Mouse (Mus musculus) Patski (cell line): ENCODE measurements around the gene Dnttip1. TPM values are rescaled to one million over a fixed set of nuclear protein-coding genes. Genes with fewer than 3 reads are reported as not detected.

Experiments used
- ATAC-seq: fragments of 100-300 bp; one replicate; pipeline ENCODE4 v1.8.0; 2021
- CTCF ChIA-PET: fragments of 350-600 bp; sonication (Branson Sonifier 250); formaldehyde crosslinking; loops from one replicate; lab custom pipeline; 2022; ENCODE audit warnings: inconsistent platforms; lab: Charles Lee
- POLR2A ChIA-PET: fragments of 350-600 bp; sonication (Branson Sonifier 250); formaldehyde crosslinking; loops from one replicate; lab custom pipeline; 2022; ENCODE audit warnings: antibody characterized with exemption, inconsistent platforms; lab: Charles Lee
- DNase-seq: peaks from one replicate; pipeline ENCODE4 v3.0.0-alpha.2; 2011; ENCODE audit warnings: low read depth, low spot score
- H3K27me3 ChIP-seq: fragments of 371-371 bp; one replicate; pipeline ENCODE4 v1.5.1; 2021
- CTCF ChIP-seq: fragments of 100-300 bp; IDR thresholded peaks from one replicate; pipeline ENCODE4 v1.5.1; 2021
- in situ Hi-C: fragments of 300-500 bp; cut with MboI; formaldehyde crosslinking; loops from 3 replicates; pipeline ENCODE4 v1.11.1; 2018; ENCODE audit warnings: low pct_unique_long_range_greater_than_20kb, mixed read lengths
- polyA plus RNA-seq: library from polyadenylated mRNA; unstranded; gene quantifications from one replicate; pipeline ENCODE4 v1.2.3, GENCODE M21; 2021

Gene Dnttip1
- polyA plus RNA-seq, 1 experiment from 2014 or later, result 49.8 TPM

DNA sequence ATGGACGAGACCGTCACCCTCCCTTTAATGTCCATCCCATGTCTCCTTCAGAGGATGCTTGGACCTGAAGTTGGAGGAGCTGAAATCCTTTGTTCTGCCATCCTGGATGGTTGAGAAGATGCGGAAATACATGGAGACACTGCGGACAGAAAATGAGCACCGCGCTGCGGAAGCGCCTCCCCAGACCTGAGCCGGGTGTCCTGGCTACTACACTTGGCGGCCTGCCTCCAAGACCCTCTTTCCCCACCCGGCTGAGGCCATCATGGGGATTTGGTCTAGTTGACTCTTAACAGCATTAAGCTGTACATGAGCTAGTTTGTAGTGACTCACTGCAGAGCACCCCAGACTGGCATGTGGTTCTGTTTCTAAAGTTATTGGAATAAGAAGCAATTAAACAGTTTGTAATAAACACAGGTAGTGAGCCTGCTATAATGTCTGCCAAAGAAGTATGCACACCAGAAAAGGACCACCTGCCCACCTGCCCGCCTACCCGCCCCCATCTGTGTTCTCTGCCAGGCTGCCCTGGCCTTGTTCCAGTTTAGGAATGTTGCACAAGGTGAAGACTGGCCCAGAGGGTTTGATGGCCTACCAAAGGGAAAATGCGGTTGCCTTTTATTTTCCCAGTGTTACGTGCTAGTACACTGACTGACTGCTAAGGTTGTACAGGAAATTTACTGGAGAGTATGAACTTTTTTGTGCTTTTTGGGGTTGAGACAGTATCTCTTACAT, 22.2 kb downstream of the Dnttip1 start:
- in situ Hi-C loops, result no loop called here
- H3K27me3 ChIP-seq, result no peaks in the 10 kb centered on the region
- no peak for DNase-seq
- ChIA-PET CTCF (interaction anchor here (1.1 kb wide), 1 partner anchor 16 kb away, joined by 4 read pairs; no protein-coding TSS in a partner anchor), POLR2A (interaction anchor here (0.8 to 2.1 kb wide), 2 partner anchors 9 to 127 kb away, joined by 4 to 5 read pairs; no protein-coding TSS in a partner anchor)
- no peak for TF ChIP-seq CTCF
- no peak for ATAC-seq

DNA sequence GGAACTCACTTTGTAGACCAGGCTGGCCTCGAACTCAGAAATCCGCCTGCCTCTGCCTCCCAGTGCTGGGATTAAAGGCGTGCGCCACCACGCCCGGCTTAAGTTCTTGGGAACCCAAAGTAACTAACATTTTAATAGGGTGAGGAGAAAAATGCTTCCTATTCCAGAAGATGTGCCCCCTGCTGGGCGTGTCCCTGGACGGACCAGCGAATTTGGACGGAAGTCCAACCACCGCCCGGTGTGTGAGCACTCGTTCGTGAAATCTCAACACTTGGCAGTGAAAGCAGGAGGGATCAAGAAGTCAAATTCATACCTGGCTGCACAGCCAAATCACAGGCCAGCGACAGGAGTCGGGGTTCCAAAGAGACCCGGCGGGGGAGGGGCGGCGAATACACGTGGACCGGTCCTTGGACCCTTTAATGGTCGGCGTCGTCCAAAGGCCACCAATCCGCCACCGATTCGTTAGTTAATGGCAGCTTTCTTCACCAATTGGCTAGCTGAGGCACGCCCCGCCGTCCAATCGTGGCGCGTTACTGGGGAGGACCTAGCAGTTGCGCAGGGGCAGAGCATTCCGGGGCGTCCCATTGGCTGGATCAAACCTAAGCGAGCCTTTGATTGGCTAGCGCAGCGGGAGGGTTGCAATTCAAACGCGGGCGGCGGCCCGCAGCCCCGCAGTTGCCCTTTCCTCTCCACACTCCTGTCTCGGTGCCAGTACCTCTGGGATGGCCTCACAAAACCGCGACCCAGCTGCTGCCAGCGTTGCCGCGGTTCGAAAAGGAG, 23.7 kb downstream of the Dnttip1 start, which contains the start of gene Ube2c:
Ube2c (plus strand) TSS at position 641 of the 780 bp plus-strand sequence.
- peak; percentile 99 for ATAC-seq
- in situ Hi-C loops, result no loop called here
- TF ChIP-seq CTCF, result no peak
- no peaks in the 10 kb centered on the region for H3K27me3 ChIP-seq
- POLR2A ChIA-PET, result interaction anchor here (0.6 to 1.1 kb wide), 4 partner anchors 11 to 302 kb away, joined by 3 to 4 read pairs (median 3); no protein-coding TSS in a partner anchor
- peak; percentile 95 for DNase-seq
- CTCF ChIA-PET, result interaction anchor here (1.1 kb wide), 1 partner anchor 15 kb away, joined by 4 read pairs; no protein-coding TSS in a partner anchor

DNA sequence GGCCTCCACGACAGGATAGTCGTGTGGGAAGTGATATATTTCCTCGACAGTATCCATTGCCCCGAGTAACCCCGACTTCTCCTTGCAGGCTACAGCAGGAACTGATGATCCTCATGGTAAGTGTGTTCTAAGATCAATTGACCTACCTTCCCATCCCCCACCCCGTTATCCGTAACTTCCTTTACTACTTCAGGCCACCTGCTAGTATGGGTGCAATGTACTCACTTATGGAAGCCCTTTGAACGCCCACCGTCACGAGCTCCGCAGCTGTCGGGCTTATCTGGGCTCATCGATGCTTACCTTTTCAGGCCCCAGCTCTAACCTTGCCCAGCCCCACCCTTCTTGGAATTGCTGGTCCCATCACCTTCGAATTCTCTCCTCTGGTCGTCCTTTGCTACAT, 24.5 kb downstream of the Dnttip1 start:
- DNase-seq, result no peak
- no peaks in the 10 kb centered on the region for H3K27me3 ChIP-seq
- ATAC-seq, result no peak
- POLR2A ChIA-PET, result interaction anchor here (1.1 kb wide), 1 partner anchor 24 kb away, joined by 3 read pairs; no protein-coding TSS in a partner anchor
- no peak for TF ChIP-seq CTCF
- in situ Hi-C loops, result no loop called here
- CTCF ChIA-PET, result no interaction called here

DNA sequence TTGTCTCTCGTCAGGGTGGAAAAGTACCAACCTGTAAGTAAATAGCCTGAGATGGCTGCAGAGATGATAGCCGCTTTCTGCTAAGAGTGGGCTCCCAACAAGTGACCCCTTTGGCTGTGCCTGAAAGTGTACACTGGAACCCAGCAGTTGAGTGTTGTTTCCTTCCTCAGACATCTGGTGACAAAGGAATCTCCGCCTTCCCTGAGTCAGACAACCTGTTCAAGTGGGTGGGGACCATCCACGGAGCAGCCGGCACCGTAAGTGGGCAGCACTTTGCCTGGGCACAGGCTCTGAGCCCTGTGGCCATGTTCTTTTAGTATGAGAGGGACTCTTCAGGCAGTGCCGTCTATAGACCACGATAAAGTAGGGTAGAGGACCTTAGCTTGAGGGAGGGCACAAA, 25.3 kb downstream of the Dnttip1 start:
- H3K27me3 ChIP-seq, result no peaks in the 10 kb centered on the region
- no peak for ATAC-seq
- no peak for DNase-seq
- TF ChIP-seq CTCF, result no peak
- ChIA-PET CTCF (no interaction called here), POLR2A (interaction anchor here (1.8 kb wide), 1 partner anchor 22 kb away, joined by 5 read pairs; no protein-coding TSS in a partner anchor)
- in situ Hi-C loops, result no loop called here

DNA sequence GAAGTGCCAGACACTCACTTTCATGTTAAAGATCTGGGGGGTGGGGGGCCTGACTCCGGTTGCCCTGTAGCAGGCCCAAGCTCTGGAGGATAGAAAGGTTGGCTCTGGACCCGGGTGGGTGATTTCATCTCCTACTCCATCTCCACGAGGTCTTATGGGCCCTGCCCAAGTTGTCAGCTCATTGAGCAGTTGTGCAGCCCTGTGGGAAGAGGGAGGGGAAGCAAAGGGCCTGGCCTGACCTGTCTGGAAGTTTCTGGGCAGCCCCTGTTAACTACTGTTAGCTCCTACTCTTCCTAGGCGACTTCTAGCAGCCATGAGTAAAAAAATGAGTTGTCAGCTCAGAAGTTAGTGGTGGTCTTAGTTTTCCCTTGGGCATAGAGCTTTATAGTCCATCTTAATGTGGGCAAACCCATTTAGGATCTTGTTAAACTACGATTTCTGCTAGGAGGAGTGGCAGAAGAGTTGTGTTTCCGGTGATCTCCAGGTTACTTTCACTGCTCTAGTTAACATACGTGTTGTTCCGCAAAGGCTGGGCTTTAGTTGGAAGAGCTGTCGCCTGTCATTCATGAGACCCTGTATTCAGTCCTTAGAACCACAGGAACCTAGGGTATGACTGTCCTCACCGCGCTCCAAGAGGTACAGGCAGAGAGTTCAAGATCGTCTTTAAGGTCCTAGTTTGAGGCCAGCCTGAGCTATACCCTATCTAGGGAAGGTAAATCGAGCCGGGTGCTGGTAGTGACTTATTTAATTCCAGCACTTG, 27.6 kb downstream of the Dnttip1 start:
- POLR2A ChIA-PET, result no interaction called here
- no peak for ATAC-seq

DNA sequence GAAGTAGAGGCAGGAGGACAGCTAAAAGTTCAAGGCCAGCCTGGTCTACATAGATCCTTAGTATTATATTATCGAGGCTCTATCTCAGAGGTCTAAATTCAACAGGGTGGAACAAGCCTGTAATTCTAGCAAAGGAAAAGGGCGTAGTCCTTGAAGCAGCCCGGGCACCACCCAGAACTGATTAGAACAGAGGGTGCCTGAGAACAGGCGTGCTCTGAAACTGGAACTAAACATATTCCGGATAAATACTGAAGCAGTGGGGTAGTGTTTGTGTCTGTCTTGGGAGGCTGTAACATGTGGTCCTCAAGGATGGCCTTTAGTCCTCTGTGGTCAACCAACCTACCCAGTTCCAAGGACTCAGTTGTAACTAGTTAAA, 28.2 kb downstream of the Dnttip1 start:
- H3K27me3 ChIP-seq, result no peaks in the 10 kb centered on the region
- no peak for ATAC-seq
- CTCF ChIA-PET, result interaction anchor here (1.0 to 1.6 kb wide), 2 partner anchors 10 to 20 kb away, joined by 3 to 9 read pairs; no protein-coding TSS in a partner anchor
- no peak for TF ChIP-seq CTCF
- in situ Hi-C loops, result no loop called here
- DNase-seq, result no peak
- POLR2A ChIA-PET, result no interaction called here

More for the DNA sequence above, 27.6 kb downstream of the Dnttip1 start:
- in situ Hi-C loops, result no loop called here
- CTCF ChIA-PET, result interaction anchor here (1.0 to 1.6 kb wide), 3 partner anchors 11 to 21 kb away, joined by 3 to 9 read pairs (median 4); no protein-coding TSS in a partner anchor
- DNase-seq, result no peak
- no peak for TF ChIP-seq CTCF
- no peaks in the 10 kb centered on the region for H3K27me3 ChIP-seq

DNA sequence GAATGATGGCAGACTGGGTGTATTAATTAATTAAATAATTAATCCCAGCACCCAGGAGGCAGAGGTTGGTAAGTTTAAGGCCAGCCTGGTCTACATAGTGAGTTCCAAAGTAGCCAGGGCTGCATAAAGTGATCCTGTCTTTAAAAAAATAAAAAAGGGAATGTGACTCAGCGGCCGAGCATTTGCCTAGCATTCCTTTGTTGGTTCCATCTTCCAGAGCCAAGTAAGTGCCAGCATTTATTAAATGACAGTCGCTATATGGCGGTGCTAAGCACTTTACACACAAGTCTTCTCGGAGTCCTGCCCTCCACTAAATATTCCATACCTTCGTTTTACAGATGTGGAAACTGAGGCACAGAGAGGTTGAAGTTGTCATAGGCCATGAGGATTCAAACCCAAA, 30.3 kb downstream of the Dnttip1 start:
- no peak for ATAC-seq
- in situ Hi-C loops, result no loop called here
- no peaks in the 10 kb centered on the region for H3K27me3 ChIP-seq
- ChIA-PET POLR2A (interaction anchor here (1.4 kb wide), 1 partner anchor 8 kb away, joined by 5 read pairs; no protein-coding TSS in a partner anchor), CTCF (interaction anchor here (0.9 kb wide), 1 partner anchor 18 kb away, joined by 3 read pairs; no protein-coding TSS in a partner anchor)
- TF ChIP-seq CTCF, result no peak
- DNase-seq, result no peak

DNA sequence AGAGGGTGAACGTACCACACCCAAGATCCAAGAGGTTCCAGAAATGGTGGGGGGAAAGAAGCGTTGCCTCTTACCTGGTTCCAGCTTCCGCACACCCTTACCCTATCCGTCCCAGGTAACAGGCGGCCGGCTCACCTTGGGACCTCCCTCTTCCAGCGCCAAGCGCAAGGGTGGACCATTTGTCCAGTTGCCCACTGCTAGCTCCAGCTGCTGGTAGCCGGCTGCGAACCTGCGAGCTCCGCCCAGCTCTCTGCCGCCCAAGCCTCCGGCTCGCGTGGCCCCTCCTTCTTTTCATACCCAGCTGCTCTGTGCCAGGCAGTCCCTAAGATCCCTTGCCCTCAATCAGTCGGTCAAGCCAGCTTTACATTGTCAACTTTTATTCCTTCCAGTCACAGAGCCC, 31.0 kb downstream of the Dnttip1 start:
- ATAC-seq, result no peak
- DNase-seq, result no peak
- in situ Hi-C loops, result no loop called here
- POLR2A ChIA-PET, result interaction anchor here (1.4 kb wide), 1 partner anchor 9 kb away, joined by 5 read pairs; no protein-coding TSS in a partner anchor
- CTCF ChIA-PET, result interaction anchor here (0.8 kb wide), 1 partner anchor 9 kb away, joined by 3 read pairs; the partner anchor contains the start of gene Snx21
- H3K27me3 ChIP-seq, result no peaks in the 10 kb centered on the region
- no peak for TF ChIP-seq CTCF

DNA sequence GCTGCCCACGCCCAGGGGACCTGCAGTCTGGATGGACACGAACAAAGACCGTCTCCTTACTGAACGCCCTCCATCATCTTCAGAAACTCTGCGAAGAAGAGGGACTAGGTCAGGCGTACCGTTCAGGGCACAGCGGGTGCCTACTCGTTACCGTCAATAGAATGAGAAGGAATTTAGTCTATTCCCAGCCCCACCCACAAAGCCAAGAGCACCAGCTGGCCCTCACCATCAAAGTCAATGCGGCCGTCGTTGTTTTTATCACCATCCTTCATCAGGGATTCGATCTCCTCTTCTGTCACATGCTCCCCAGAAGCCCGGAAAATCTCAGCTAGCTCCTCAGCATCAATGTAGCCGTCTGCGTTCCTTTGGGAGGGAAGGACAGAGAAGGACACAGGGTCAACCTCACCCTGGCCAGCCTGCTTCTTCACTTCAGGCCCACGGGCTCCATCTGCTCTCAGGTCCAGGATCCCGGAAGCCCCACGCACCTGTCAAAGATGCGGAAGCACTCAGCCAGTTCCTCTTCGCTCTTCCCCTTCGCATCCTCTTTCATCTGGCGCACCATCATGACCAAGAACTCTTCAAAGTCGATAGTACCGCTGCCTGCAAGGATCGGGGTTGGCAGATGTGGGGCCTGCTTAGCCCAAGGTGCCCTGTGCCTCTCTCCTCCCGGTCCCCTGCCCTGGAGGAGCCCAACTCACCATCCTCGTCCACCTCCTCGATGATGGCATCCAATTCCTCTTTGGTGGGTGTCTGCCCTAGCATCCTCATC, 31.6 kb downstream of the Dnttip1 start:
- H3K27me3 ChIP-seq, result no peaks in the 10 kb centered on the region
- no peak for ATAC-seq
- ChIA-PET CTCF (interaction anchor here (0.8 kb wide), 1 partner anchor 8 kb away, joined by 3 read pairs; the partner anchor contains the start of gene Snx21), POLR2A (interaction anchor here (1.4 kb wide), 1 partner anchor 10 kb away, joined by 5 read pairs; no protein-coding TSS in a partner anchor)
- in situ Hi-C loops, result no loop called here
- no peak for DNase-seq
- TF ChIP-seq CTCF, result no peak
